Mouse (Mus musculus): ENCODE results near the gene Olfr317.
"Not testable (repeated sequence)": the region's sequence is repeated elsewhere in the genome, so short reads cannot be mapped to it uniquely, and the experiment has no call there.

The Olfr317 gene

GRCm38 (mm10) chr11:58738792-58739262, at the start of gene Olfr317:
Gene Olfr317 (minus strand): TSS chr11:58739212.
- DNase-seq, result no peak

- peak; percentile 37 to 54 for DNase-seq
Observed at GRCm38 (mm10) chr11:58788346-58788745, 49.3 kb upstream of the Olfr317 start.

- DNase-seq, result peak; percentile 57 to 75
Observed at GRCm38 (mm10) chr11:58787651-58788050, 48.6 kb upstream of the Olfr317 start.

GRCm38 (mm10) chr11:58784182-58784581, 45.2 kb upstream of the Olfr317 start:
- no peak for DNase-seq

GRCm38 (mm10) chr11:58782480-58783089, 43.6 kb upstream of the Olfr317 start, which contains the start of gene Olfr314:
Gene Olfr314 (plus strand): TSS chr11:58782952.
- DNase-seq, result no peak

GRCm38 (mm10) chr11:58772888-58773287, 33.9 kb upstream of the Olfr317 start, which contains the start of gene Olfr315:
Gene Olfr315 (plus strand): TSS chr11:58773188.
- DNase-seq, result no peak

GRCm38 (mm10) chr11:58752434-58752833, 13.4 kb upstream of the Olfr317 start, which contains the start of gene Olfr316:
Gene Olfr316 (plus strand): TSS chr11:58752734.
- no peak for DNase-seq

GRCm38 (mm10) chr11:58751096-58751495, 12.1 kb upstream of the Olfr317 start:
- DNase-seq, result not testable (repeated sequence)

- DNase-seq, result no peak
Observed at GRCm38 (mm10) chr11:58733372-58733771, 5.6 kb downstream of the Olfr317 start.

- not testable (repeated sequence) for DNase-seq
Observed at GRCm38 (mm10) chr11:58727896-58728650, 10.9 kb downstream of the Olfr317 start.

GRCm38 (mm10) chr11:58723914-58724313, 15.1 kb downstream of the Olfr317 start, which contains the start of gene Olfr318:
Gene Olfr318 (minus strand): TSS chr11:58724014.
- DNase-seq, result no peak

GRCm38 (mm10) chr11:58719701-58720100, 19.3 kb downstream of the Olfr317 start:
- no peak for DNase-seq

GRCm38 (mm10) chr11:58717723-58718122, 21.3 kb downstream of the Olfr317 start:
- DNase-seq, result not testable (repeated sequence)

- DNase-seq, result no peak
Observed at GRCm38 (mm10) chr11:58709086-58709485, 29.9 kb downstream of the Olfr317 start.

- DNase-seq, result no peak
Observed at GRCm38 (mm10) chr11:58698862-58699261, 40.1 kb downstream of the Olfr317 start, which contains the start of gene Olfr319. Gene Olfr319 (plus strand): TSS chr11:58699162.
